Mouse (Mus musculus) bone marrow, adult 2 months (tissue): ENCODE results near the gene Retreg3.

Experiments
- CTCF ChIP-seq: fragments of 200-500 bp; IDR thresholded peaks from 2 replicates; pipeline ENCODE4 v1.5.1; 2011; ENCODE audit warnings: low read length, control low read depth; ENCODE audit not compliant: control insufficient read depth, insufficient read depth
- POLR2A ChIP-seq: fragments of 200-500 bp; IDR thresholded peaks from 2 replicates; pipeline ENCODE4 v1.6.1; 2011; ENCODE audit warnings: low read depth, mild to moderate bottlenecking, control low read depth, low read length, borderline replicate concordance; ENCODE audit not compliant: control insufficient read depth

DNA sequence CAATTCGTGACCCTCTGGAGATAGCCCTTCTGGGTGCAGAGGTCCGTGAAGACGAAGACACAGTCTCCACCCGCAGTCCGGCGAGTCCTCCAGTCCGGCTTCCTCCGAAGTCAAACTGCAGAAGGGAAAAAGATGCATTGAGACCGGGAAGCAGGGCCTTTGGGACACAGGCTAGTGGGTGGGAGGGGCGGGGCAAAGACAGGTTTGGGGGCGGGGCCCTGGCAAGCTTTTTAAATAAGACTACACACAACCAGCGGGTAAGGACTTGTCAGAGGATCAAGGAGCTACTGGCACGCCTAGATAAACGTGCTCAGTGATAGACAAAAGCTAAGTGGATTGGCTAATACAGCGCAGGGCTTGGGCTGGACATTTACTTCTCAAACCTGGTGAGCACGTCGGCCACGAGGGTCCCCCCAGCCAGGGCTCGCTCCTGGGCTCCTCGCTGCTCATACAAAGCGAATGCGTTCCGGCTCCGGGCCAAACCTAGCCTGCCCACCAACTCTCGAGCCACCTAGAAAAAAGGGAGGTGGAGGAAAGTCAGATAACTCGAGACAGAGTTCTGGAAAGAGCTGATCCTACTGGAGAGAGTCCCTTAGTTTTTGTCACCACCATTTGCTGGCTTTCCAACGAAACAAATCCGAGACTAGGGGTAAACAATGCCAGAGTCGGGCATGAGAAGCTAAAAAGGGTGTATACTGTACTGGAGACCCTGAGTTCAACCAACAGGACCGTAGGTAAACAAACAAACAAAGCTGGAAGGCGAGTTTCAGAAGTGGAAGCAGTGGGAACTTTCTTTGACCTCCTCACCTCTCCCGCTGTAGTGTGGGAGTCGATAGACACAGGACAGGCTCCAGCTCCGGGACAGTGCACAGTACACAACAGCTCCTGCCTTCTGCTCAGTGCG lies 45.2 kb upstream of the Retreg3 start:
- TF ChIP-seq CTCF (no peak), POLR2A (no peak)
